Mouse (Mus musculus): ENCODE data around the gene Irak1bp1. TPM values are rescaled to one million over a fixed set of nuclear protein-coding genes. Genes with fewer than 3 reads are reported as not detected.

Irak1bp1 gene
- polyA plus RNA-seq, 1 experiment from 2014 or later, result 31.3 TPM

GRCm38 (mm10) chr9:82860805-82861204, 31.5 kb downstream of the Irak1bp1 start:
- Histone ChIP-seq H3K36me3 (ENCODE audit: control insufficient read depth, insufficient read depth, low read length) (no peaks in the 10 kb centered on the region), H3K4me3 (ENCODE audit: low read depth, low read length) (no peak overlapping the region), H3K4me1 (ENCODE audit: control insufficient read depth, insufficient read depth, low read length) (no peaks in the 10 kb centered on the region), H3K4me2 (ENCODE audit: low read depth, severe bottlenecking) (no peak overlapping the region), H3K27ac (replicated peaks; ENCODE audit: low read depth, low read length) (no peak overlapping the region), H3K9ac (ENCODE audit: low read length) (no peak overlapping the region), H3K27me3 (ENCODE audit: control insufficient read depth, insufficient read depth, low read length) (no peaks in the 10 kb centered on the region), H3K9me3 (ENCODE audit: control insufficient read depth, low read length) (no peaks in the 10 kb centered on the region)
- ATAC-seq (ENCODE audit: insufficient number of reproducible peaks, low FRiP score, low TSS enrichment, low read depth) (no peak), DNase-seq (ENCODE audit: low spot score) (no peak)
- over 99% methylated on average over 2 of the region's 2 CpGs for WGBS

- H3K36me3 ChIP-seq (ENCODE audit: control insufficient read depth, insufficient read depth, low read length), result no peaks in the 10 kb centered on the region
- ATAC-seq (ENCODE audit: insufficient number of reproducible peaks, low FRiP score, low TSS enrichment, low read depth) (no peak), DNase-seq (ENCODE audit: low spot score) (no peak)
- H3K9me3 ChIP-seq (ENCODE audit: control insufficient read depth, low read length), result no peaks in the 10 kb centered on the region
- no peaks in the 10 kb centered on the region for H3K4me1 ChIP-seq (ENCODE audit: control insufficient read depth, insufficient read depth, low read length)
- H3K9ac ChIP-seq (ENCODE audit: low read length), result no peak overlapping the region
- no peak overlapping the region for H3K4me2 ChIP-seq (ENCODE audit: low read depth, severe bottlenecking)
- H3K27ac ChIP-seq (replicated peaks; ENCODE audit: low read depth, low read length), result no peak overlapping the region
- no peak overlapping the region for H3K4me3 ChIP-seq (ENCODE audit: low read depth, low read length)
- WGBS, result 89% methylated on average over 4 of the region's 4 CpGs
- H3K27me3 ChIP-seq (ENCODE audit: control insufficient read depth, insufficient read depth, low read length), result no peaks in the 10 kb centered on the region
Observed at GRCm38 (mm10) chr9:82861316-82861715, 32.0 kb downstream of the Irak1bp1 start.

- Histone ChIP-seq H3K9me3 (ENCODE audit: control insufficient read depth, low read length) (no peaks in the 10 kb centered on the region), H3K27me3 (ENCODE audit: control insufficient read depth, insufficient read depth, low read length) (no peaks in the 10 kb centered on the region), H3K36me3 (ENCODE audit: control insufficient read depth, insufficient read depth, low read length) (no peaks in the 10 kb centered on the region), H3K9ac (ENCODE audit: low read length) (no peak overlapping the region), H3K4me2 (ENCODE audit: low read depth, severe bottlenecking) (no peak overlapping the region), H3K4me1 (ENCODE audit: control insufficient read depth, insufficient read depth, low read length) (no peaks in the 10 kb centered on the region), H3K4me3 (ENCODE audit: low read depth, low read length) (no peak overlapping the region), H3K27ac (replicated peaks; ENCODE audit: low read depth, low read length) (no peak overlapping the region)
- ATAC-seq (ENCODE audit: insufficient number of reproducible peaks, low FRiP score, low TSS enrichment, low read depth) (no peak), DNase-seq (ENCODE audit: low spot score) (no peak)
- 91% methylated on average over 3 of the region's 3 CpGs for WGBS
Observed at GRCm38 (mm10) chr9:82861775-82862430, 32.6 kb downstream of the Irak1bp1 start.

DNA sequence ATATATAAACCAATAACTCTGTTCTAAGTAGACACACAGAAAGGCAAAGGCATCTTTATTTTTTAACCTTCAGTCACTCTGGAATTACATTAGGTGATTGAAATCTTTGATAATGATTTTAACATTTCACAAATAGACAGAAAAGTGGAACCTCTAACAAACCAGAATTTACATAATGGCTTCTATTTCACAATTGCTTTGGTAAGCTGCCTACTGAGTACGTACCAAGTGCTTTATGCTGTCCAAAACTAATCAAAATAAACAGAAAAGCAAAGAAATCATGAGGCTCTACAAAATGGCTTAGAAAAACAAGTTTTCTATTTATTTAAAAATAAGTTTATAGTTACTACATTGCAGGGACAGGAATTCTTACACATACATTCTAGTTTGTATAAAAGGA, 36.8 kb downstream of the Irak1bp1 start:
- no peaks in the 10 kb centered on the region for H3K4me1 ChIP-seq (ENCODE audit: control insufficient read depth, insufficient read depth, low read length)
- no peaks in the 10 kb centered on the region for H3K9me3 ChIP-seq (ENCODE audit: control insufficient read depth, low read length)
- no peak overlapping the region for H3K27ac ChIP-seq (replicated peaks; ENCODE audit: low read depth, low read length)
- no peak overlapping the region for H3K4me2 ChIP-seq (ENCODE audit: low read depth, severe bottlenecking)
- no peaks in the 10 kb centered on the region for H3K27me3 ChIP-seq (ENCODE audit: control insufficient read depth, insufficient read depth, low read length)
- peaks cover 2% of the 10 kb centered on the region; the same call in 1 of the 2 replicates for H3K36me3 ChIP-seq (ENCODE audit: control insufficient read depth, insufficient read depth, low read length)
- H3K4me3 ChIP-seq (ENCODE audit: low read depth, low read length), result no peak overlapping the region
- no peak overlapping the region for H3K9ac ChIP-seq (ENCODE audit: low read length)
- WGBS, result 88% methylated on average over 1 of the region's 1 CpGs
- ATAC-seq (ENCODE audit: insufficient number of reproducible peaks, low FRiP score, low TSS enrichment, low read depth) (no peak), DNase-seq (ENCODE audit: low spot score) (no peak)

GRCm38 (mm10) chr9:82867698-82868097, 38.4 kb downstream of the Irak1bp1 start:
- no peak overlapping the region for H3K9ac ChIP-seq (ENCODE audit: low read length)

GRCm38 (mm10) chr9:82877078-82877477, 47.7 kb downstream of the Irak1bp1 start:
- Histone ChIP-seq H3K9ac (ENCODE audit: low read length) (no peak overlapping the region), H3K4me2 (ENCODE audit: low read depth, severe bottlenecking) (no peak overlapping the region), H3K4me3 (ENCODE audit: low read depth, low read length) (no peak overlapping the region), H3K27me3 (ENCODE audit: control insufficient read depth, insufficient read depth, low read length) (no peaks in the 10 kb centered on the region), H3K9me3 (ENCODE audit: control insufficient read depth, low read length) (no peaks in the 10 kb centered on the region), H3K36me3 (ENCODE audit: control insufficient read depth, insufficient read depth, low read length) (peaks cover 25% of the 10 kb centered on the region), H3K27ac (replicated peaks; ENCODE audit: low read depth, low read length) (no peak overlapping the region), H3K4me1 (ENCODE audit: control insufficient read depth, insufficient read depth, low read length) (no peaks in the 10 kb centered on the region)
- DNase-seq (ENCODE audit: low spot score) (no peak), ATAC-seq (ENCODE audit: insufficient number of reproducible peaks, low FRiP score, low TSS enrichment, low read depth) (no peak)
- 94% methylated on average over 1 of the region's 1 CpGs for WGBS

More at GRCm38 (mm10) chr9:82867698-82868097, 38.4 kb downstream of the Irak1bp1 start:
- Histone ChIP-seq H3K4me1 (ENCODE audit: control insufficient read depth, insufficient read depth, low read length) (no peaks in the 10 kb centered on the region), H3K36me3 (ENCODE audit: control insufficient read depth, insufficient read depth, low read length) (peaks cover 6% of the 10 kb centered on the region; the same call in 1 of the 2 replicates), H3K27me3 (ENCODE audit: control insufficient read depth, insufficient read depth, low read length) (no peaks in the 10 kb centered on the region), H3K4me3 (ENCODE audit: low read depth, low read length) (no peak overlapping the region), H3K27ac (replicated peaks; ENCODE audit: low read depth, low read length) (no peak overlapping the region), H3K9me3 (ENCODE audit: control insufficient read depth, low read length) (no peaks in the 10 kb centered on the region), H3K4me2 (ENCODE audit: low read depth, severe bottlenecking) (no peak overlapping the region)
- 92% methylated on average over 3 of the region's 3 CpGs for WGBS
- ATAC-seq (ENCODE audit: insufficient number of reproducible peaks, low FRiP score, low TSS enrichment, low read depth) (no peak), DNase-seq (ENCODE audit: low spot score) (no peak)

DNA sequence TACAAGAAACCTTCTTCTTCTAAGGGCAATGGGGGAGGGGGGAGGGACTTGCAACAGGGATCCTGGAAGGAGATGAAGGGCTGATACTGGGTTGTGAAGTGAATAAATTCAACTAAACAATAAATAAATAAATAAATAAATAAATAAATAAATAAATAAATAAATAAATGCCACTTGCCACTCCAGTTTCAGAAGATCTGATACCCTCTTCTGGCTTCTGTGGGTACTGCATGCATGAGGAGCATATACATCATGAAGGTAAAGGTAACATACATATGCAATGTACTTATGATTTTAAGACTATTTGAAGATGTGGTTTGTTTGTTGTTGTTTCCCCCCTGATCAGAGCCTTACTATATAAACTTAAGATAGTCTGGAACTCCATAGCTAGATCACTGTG, 54.8 kb downstream of the Irak1bp1 start:
- peaks cover 20% of the 10 kb centered on the region; the same call in 1 of the 2 replicates for H3K36me3 ChIP-seq (ENCODE audit: control insufficient read depth, insufficient read depth, low read length)
- no peak overlapping the region for H3K4me3 ChIP-seq (ENCODE audit: low read depth, low read length)
- no peak overlapping the region for H3K27ac ChIP-seq (replicated peaks; ENCODE audit: low read depth, low read length)
- no peaks in the 10 kb centered on the region for H3K27me3 ChIP-seq (ENCODE audit: control insufficient read depth, insufficient read depth, low read length)
- no peaks in the 10 kb centered on the region for H3K9me3 ChIP-seq (ENCODE audit: control insufficient read depth, low read length)
- no peak overlapping the region for H3K4me2 ChIP-seq (ENCODE audit: low read depth, severe bottlenecking)
- DNase-seq (ENCODE audit: low spot score) (no peak), ATAC-seq (ENCODE audit: insufficient number of reproducible peaks, low FRiP score, low TSS enrichment, low read depth) (no peak)
- H3K4me1 ChIP-seq (ENCODE audit: control insufficient read depth, insufficient read depth, low read length), result no peaks in the 10 kb centered on the region
- H3K9ac ChIP-seq (ENCODE audit: low read length), result no peak overlapping the region

- H3K4me2 ChIP-seq (ENCODE audit: low read depth, severe bottlenecking), result no peak overlapping the region
- no peaks in the 10 kb centered on the region for H3K27me3 ChIP-seq (ENCODE audit: control insufficient read depth, insufficient read depth, low read length)
- ATAC-seq (ENCODE audit: insufficient number of reproducible peaks, low FRiP score, low TSS enrichment, low read depth) (no peak), DNase-seq (ENCODE audit: low spot score) (no peak)
- no peak overlapping the region for H3K4me3 ChIP-seq (ENCODE audit: low read depth, low read length)
- H3K36me3 ChIP-seq (ENCODE audit: control insufficient read depth, insufficient read depth, low read length), result peaks cover 10% of the 10 kb centered on the region; the same call in 1 of the 2 replicates
- no peaks in the 10 kb centered on the region for H3K4me1 ChIP-seq (ENCODE audit: control insufficient read depth, insufficient read depth, low read length)
- no peak overlapping the region for H3K9ac ChIP-seq (ENCODE audit: low read length)
- H3K9me3 ChIP-seq (ENCODE audit: control insufficient read depth, low read length), result no peaks in the 10 kb centered on the region
- no peak overlapping the region for H3K27ac ChIP-seq (replicated peaks; ENCODE audit: low read depth, low read length)
Observed at GRCm38 (mm10) chr9:82888645-82889044, 59.3 kb downstream of the Irak1bp1 start.
